21 mouse cellular contexts compared by ENCODE assay signal in genomic region chr5:142853585-142853984, GRCm38 (mm10). TPM values are rescaled to one million over a fixed set of nuclear protein-coding genes. Genes with fewer than 3 reads are reported as not detected.
DNase-seq lines count a peak whose midpoint lies in the region; ATAC-seq and TF ChIP-seq lines count a peak whose summit lies in the region.
"Had no signal": no experiment of that assay in that cellular context is flagged by ENCODE, and none has a peak within 500 bp of the region (broad histone marks: within the 10 kb centered on the region; RNA-seq: fewer than 3 reads in every experiment).

No protein-coding gene starts in this region.

- no peak overlapping the region for H3K4me2 ChIP-seq in liver, postnatal 0 days (ENCODE audit: low read depth, low read length)
- no peak overlapping the region for H3K4me2 ChIP-seq in liver, embryonic 14.5 days (ENCODE audit: low read depth)
- H3K4me2 ChIP-seq: embryonic facial prominence, embryonic 13.5 days; forebrain, embryonic 12.5 days; heart, embryonic 11.5 days; heart, embryonic 15.5 days; hindbrain, embryonic 14.5 days had no signal

- ATAC-seq in liver, postnatal 0 days: no peak
- peak; percentile 77 for ATAC-seq in liver, embryonic 14.5 days (ENCODE audit: insufficient read depth)
- ATAC-seq: forebrain, embryonic 16.5 days had no signal

- H3K27me3 ChIP-seq in liver, postnatal 0 days (ENCODE audit: insufficient read depth, low read length): no peaks in the 10 kb centered on the region
- H3K27me3 ChIP-seq in liver, embryonic 14.5 days (ENCODE audit: control insufficient read depth, insufficient read depth, low read length): no peaks in the 10 kb centered on the region
- H3K27me3 ChIP-seq: embryonic facial prominence, embryonic 13.5 days; forebrain, embryonic 12.5 days; heart, embryonic 15.5 days had no signal

- H3K27ac ChIP-seq in liver, postnatal 0 days (ENCODE audit: low read depth): no peak overlapping the region
- no peak overlapping the region for H3K27ac ChIP-seq in liver, embryonic 14.5 days
- H3K27ac ChIP-seq: embryonic facial prominence, embryonic 13.5 days; forebrain, embryonic 12.5 days; heart, embryonic 15.5 days; hindbrain, embryonic 10.5 days; hindbrain, embryonic 14.5 days had no signal

- TF ChIP-seq CTCF in liver, postnatal 0 days (IDR thresholded peaks at IDR 0.05; ENCODE audit: low read depth): no peak
- TF ChIP-seq CTCF in liver, embryonic 14.5 days (IDR thresholded peaks at IDR 0.05; ENCODE audit: low read depth): no peak

- H3K4me1 ChIP-seq in liver, postnatal 0 days (ENCODE audit: insufficient read depth): no peaks in the 10 kb centered on the region
- peaks cover 0 to 5% of the 10 kb centered on the region in 2 experiments; a peak in 1 of 4 replicates for H3K4me1 ChIP-seq in liver, embryonic 14.5 days (replicated peaks; ENCODE audit: control insufficient read depth in 2 of 2, insufficient read depth in 2 of 2, low read length in 1 of 2)

- 0 out of 2 replicates have a peak, but pooled peaks cover 3% of the 10 kb centered on the region for H3K9me3 ChIP-seq in liver, postnatal 0 days (ENCODE audit: low read length)
- H3K9me3 ChIP-seq in liver, embryonic 14.5 days (ENCODE audit: control insufficient read depth, low read length): no peaks in the 10 kb centered on the region
- H3K9me3 ChIP-seq: embryonic facial prominence, embryonic 13.5 days; heart, embryonic 15.5 days had no signal

- H3K4me3 ChIP-seq in liver, postnatal 0 days (ENCODE audit: low read depth, low read length): no peak overlapping the region
- H3K4me3 ChIP-seq in liver, embryonic 14.5 days (ENCODE audit: insufficient read depth in 1 of 2, low read depth in 2 of 2, low read length in 2 of 2): no peak overlapping the region
- H3K4me3 ChIP-seq: embryonic facial prominence, embryonic 13.5 days; forebrain, embryonic 12.5 days; heart, embryonic 15.5 days; hindbrain, embryonic 10.5 days had no signal

- no peak for TF ChIP-seq EP300 in liver, postnatal 0 days (IDR thresholded peaks at IDR 0.05; ENCODE audit: low read depth)
- no peak for TF ChIP-seq EP300 in liver, embryonic 14.5 days (IDR thresholded peaks at IDR 0.05; ENCODE audit: low read depth)

- WGBS in liver, postnatal 0 days (ENCODE audit: insufficient replicate concordance): 60% methylated on average over 6 of the region's 6 CpGs
- 43% methylated on average over 6 of the region's 6 CpGs for WGBS in liver, embryonic 14.5 days (ENCODE audit: insufficient replicate concordance)

- DNase-seq in liver (peak; percentile 44), ZHBTc4 (ENCODE audit: low read depth, low spot score) (peak; percentile 57)
- DNase-seq in liver, postnatal 0 days: no peak
- no peak for DNase-seq in liver, embryonic 14.5 days (ENCODE audit: low read depth in 3 of 3, low spot score in 3 of 3)
- DNase-seq in ovary, adult 18-20 months (ENCODE audit: low spot score): no peak
- DNase-seq in spleen, adult 18-20 months: no peak
- DNase-seq in spleen, postnatal 10 days (ENCODE audit: low spot score in 2 of 2): no peak
- DNase-seq: adrenal gland, adult 8-10 months; cerebellum, adult 11-12 months; cerebellum, adult 9-10 months; cerebellum, postnatal 25 days; gastrocnemius, postnatal 10 days; heart, adult 18-20 months; heart, postnatal 14 days had no signal

- H3K36me3 ChIP-seq in liver, postnatal 0 days (replicated peaks; ENCODE audit: insufficient read depth, low read length): no peaks in the 10 kb centered on the region
- H3K36me3 ChIP-seq in liver, embryonic 14.5 days (replicated peaks; ENCODE audit: control insufficient read depth, insufficient read depth, low read depth): no peaks in the 10 kb centered on the region
- H3K36me3 ChIP-seq: embryonic facial prominence, embryonic 13.5 days; forebrain, embryonic 12.5 days; heart, embryonic 15.5 days had no signal

- no peak overlapping the region for H3K9ac ChIP-seq in liver, postnatal 0 days (replicated peaks)
- H3K9ac ChIP-seq in liver, embryonic 14.5 days (replicated peaks): no peak overlapping the region
- H3K9ac ChIP-seq: embryonic facial prominence, embryonic 13.5 days; forebrain, embryonic 12.5 days; heart, embryonic 15.5 days; hindbrain, embryonic 14.5 days had no signal

RNA-seq across cellular contexts. Expression of gene Tnrc18, which starts 36.1 kb away (rescaled TPM):
- 2.9 and 4.0 TPM in 2 replicates for polyA plus RNA-seq in liver, postnatal 0 days (2015; fragmentation: Nextera tagmentation; extraction: Ambion mirVana)
- 2.3 and 2.8 TPM in 2 replicates for polyA plus RNA-seq in liver, embryonic 14.5 days (2012; rRNA removed)
- 2.9 and 3.4 TPM in 2 replicates for polyA plus RNA-seq in liver, embryonic 14.5 days (2014; fragmentation: Nextera tagmentation; extraction: Ambion mirVana)

RNA-seq across cellular contexts. Expression of gene Fbxl18, which starts 41.6 kb away (rescaled TPM):
- 1.8 and 3.2 TPM in 2 replicates for polyA plus RNA-seq in liver, postnatal 0 days (2015; fragmentation: Nextera tagmentation; extraction: Ambion mirVana)
- polyA plus RNA-seq in liver, embryonic 14.5 days (2012; rRNA removed): 1.9 and 2.2 TPM in 2 replicates
- polyA plus RNA-seq in liver, embryonic 14.5 days (2014; fragmentation: Nextera tagmentation; extraction: Ambion mirVana): 1.6 and 2.0 TPM in 2 replicates

RNA-seq across cellular contexts. Expression of gene Actb, which starts 53.0 kb away (rescaled TPM):
- polyA plus RNA-seq in liver, postnatal 0 days (2015; fragmentation: Nextera tagmentation; extraction: Ambion mirVana): 6,710 and 7,738 TPM in 2 replicates
- polyA plus RNA-seq in liver, embryonic 14.5 days (2012; rRNA removed): 776 and 920 TPM in 2 replicates
- 7,259 and 7,802 TPM in 2 replicates for polyA plus RNA-seq in liver, embryonic 14.5 days (2014; fragmentation: Nextera tagmentation; extraction: Ambion mirVana)

Comparison
In these comparisons a context has a peak if more than half of its experiments do, and no peak if none do; other contexts are left out.
1. DNase-seq: peak in liver (single experiment) and ZHBTc4 (single experiment); none in liver, postnatal 0 days (single experiment), liver, embryonic 14.5 days (0 of 3), ovary, adult 18-20 months (single experiment), spleen, adult 18-20 months (0 of 2) and spleen, postnatal 10 days (0 of 2).